Mouse (Mus musculus) heart, embryonic 13.5 days (tissue): ENCODE data around the gene Card19. TPM values are rescaled to one million over a fixed set of nuclear protein-coding genes. Genes with fewer than 3 reads are reported as not detected.

Experiments
- ATAC-seq: fragments of 200-750 bp; cut with Nextera tagmentation; 2 replicates; pipeline ENCODE4 v1.8.0; 2017; ENCODE audit warnings: moderate TSS enrichment; ENCODE audit not compliant: insufficient number of reproducible peaks, low FRiP score, low TSS enrichment; ENCODE audit errors: extremely low read depth
- H3K27ac ChIP-seq: fragments of 300-500 bp; sonication (generic); replicated peaks from 2 replicates; pipeline ENCODE4 v1.5.1; 2015; ENCODE audit warnings: moderate library complexity, mild to moderate bottlenecking, inconsistent platforms
- H3K27me3 ChIP-seq: fragments of 300-500 bp; sonication (generic); replicated peaks from 2 replicates; pipeline ENCODE4 v1.6.1; 2015; ENCODE audit warnings: mild to moderate bottlenecking, inconsistent platforms
- H3K36me3 ChIP-seq: fragments of 300-500 bp; sonication (generic); 2 replicates; pipeline ENCODE4 v1.6.1; 2015; ENCODE audit warnings: mild to moderate bottlenecking, inconsistent platforms
- H3K4me1 ChIP-seq: fragments of 300-500 bp; sonication (generic); 2 replicates; pipeline ENCODE4 v1.6.1; 2015; ENCODE audit warnings: inconsistent platforms
- H3K4me2 ChIP-seq: fragments of 300-500 bp; sonication (generic); 2 replicates; pipeline ENCODE4 v1.6.1; 2015; ENCODE audit warnings: inconsistent platforms, mild to moderate bottlenecking, moderate library complexity
- H3K4me3 ChIP-seq: fragments of 300-500 bp; sonication (generic); 2 replicates; pipeline ENCODE4 v1.5.1; 2015; ENCODE audit warnings: moderate library complexity, mild to moderate bottlenecking, inconsistent platforms
- H3K9ac ChIP-seq: fragments of 300-500 bp; sonication (generic); 2 replicates; pipeline ENCODE4 v1.6.1; 2015; ENCODE audit warnings: inconsistent platforms, mild to moderate bottlenecking, moderate library complexity
- H3K9me3 ChIP-seq: fragments of 300-500 bp; sonication (generic); 2 replicates; pipeline ENCODE4 v1.6.1; 2016; ENCODE audit warnings: inconsistent platforms
- WGBS: fragments of 180-500 bp; shearing (Covaris S2); methylation state at CpG from one replicate; pipeline ENCODE4 v1.1.7; 2015; ENCODE audit warnings: mixed read lengths; 5-methylcytosine and 5-hydroxymethylcytosine counted together
- polyA plus RNA-seq: library from polyadenylated mRNA; unstranded; fragments of >200 nt; fragmentation: Nextera tagmentation; extraction: Ambion mirVana; gene quantifications from 2 replicates; pipeline ENCODE4 v1.2.1, GENCODE M21; 2015

The Card19 gene
- polyA plus RNA-seq, 1 experiment from 2014 or later = 89.0 TPM

GRCm38 (mm10) chr13:49186798-49187287 lies 29.0 kb downstream of the Card19 start:
- Histone ChIP-seq H3K4me1 (peaks cover 68% of the 10 kb centered on the region), H3K27me3 (no peaks in the 10 kb centered on the region), H3K9me3 (no peaks in the 10 kb centered on the region), H3K27ac (peak overlapping the region; percentile 90), H3K4me3 (peak overlapping the region; percentile 88), H3K9ac (peak overlapping the region; percentile 91), H3K36me3 (no peaks in the 10 kb centered on the region), H3K4me2 (peak overlapping the region; percentile 99)
- no peak for ATAC-seq
- 22% methylated on average over 11 of the region's 11 CpGs for WGBS

- WGBS = 33% methylated on average over 5 of the region's 5 CpGs
- no peak overlapping the region for H3K4me2 ChIP-seq
- ATAC-seq = no peak
- H3K4me3 ChIP-seq = no peak overlapping the region
- H3K36me3 ChIP-seq = no peaks in the 10 kb centered on the region
- peak overlapping the region; percentile 36; the same call in 1 of the 2 replicates for H3K27ac ChIP-seq
- H3K4me1 ChIP-seq = peaks cover 54% of the 10 kb centered on the region
- no peaks in the 10 kb centered on the region for H3K9me3 ChIP-seq
- no peaks in the 10 kb centered on the region for H3K27me3 ChIP-seq
- H3K9ac ChIP-seq = no peak overlapping the region
These were observed 32.2 kb downstream of the Card19 start for GRCm38 (mm10) chr13:49183646-49184045.

GRCm38 (mm10) chr13:49183161-49183560 lies 32.7 kb downstream of the Card19 start:
- H3K27me3 ChIP-seq = no peaks in the 10 kb centered on the region
- H3K4me1 ChIP-seq = peaks cover 54% of the 10 kb centered on the region
- H3K9me3 ChIP-seq = no peaks in the 10 kb centered on the region
- WGBS = 23% methylated on average over 5 of the region's 5 CpGs
- H3K36me3 ChIP-seq = no peaks in the 10 kb centered on the region
- peak overlapping the region; percentile 36; the same call in 1 of the 2 replicates for H3K27ac ChIP-seq
- no peak overlapping the region; the same call in 1 of the 2 replicates for H3K9ac ChIP-seq
- ATAC-seq = no peak
- H3K4me3 ChIP-seq = no peak overlapping the region
- H3K4me2 ChIP-seq = no peak overlapping the region

GRCm38 (mm10) chr13:49181411-49181984 lies 34.3 kb downstream of the Card19 start:
- WGBS = 75% methylated on average over 3 of the region's 3 CpGs
- H3K4me1 ChIP-seq = peaks cover 45% of the 10 kb centered on the region
- H3K4me2 ChIP-seq = no peak overlapping the region
- H3K27me3 ChIP-seq = no peaks in the 10 kb centered on the region
- no peak for ATAC-seq
- H3K27ac ChIP-seq = no peak overlapping the region
- H3K36me3 ChIP-seq = no peaks in the 10 kb centered on the region
- no peak overlapping the region for H3K9ac ChIP-seq
- no peak overlapping the region for H3K4me3 ChIP-seq
- no peaks in the 10 kb centered on the region for H3K9me3 ChIP-seq

GRCm38 (mm10) chr13:49180691-49181090 lies 35.1 kb downstream of the Card19 start:
- no peaks in the 10 kb centered on the region for H3K36me3 ChIP-seq
- ATAC-seq = no peak
- no peak overlapping the region for H3K9ac ChIP-seq
- H3K4me2 ChIP-seq = no peak overlapping the region
- no peak overlapping the region for H3K4me3 ChIP-seq
- H3K4me1 ChIP-seq = peaks cover 43% of the 10 kb centered on the region
- WGBS = 61% methylated on average over 1 of the region's 1 CpGs
- H3K27ac ChIP-seq = no peak overlapping the region
- H3K9me3 ChIP-seq = no peaks in the 10 kb centered on the region
- no peaks in the 10 kb centered on the region for H3K27me3 ChIP-seq

GRCm38 (mm10) chr13:49180274-49180673 lies 35.6 kb downstream of the Card19 start:
- H3K4me3 ChIP-seq = no peak overlapping the region
- no peak overlapping the region for H3K27ac ChIP-seq
- H3K27me3 ChIP-seq = no peaks in the 10 kb centered on the region
- no peaks in the 10 kb centered on the region for H3K9me3 ChIP-seq
- no peaks in the 10 kb centered on the region for H3K36me3 ChIP-seq
- peaks cover 43% of the 10 kb centered on the region for H3K4me1 ChIP-seq
- WGBS = 80% methylated on average over 5 of the region's 5 CpGs
- ATAC-seq = no peak
- no peak overlapping the region for H3K9ac ChIP-seq
- no peak overlapping the region for H3K4me2 ChIP-seq

GRCm38 (mm10) chr13:49178839-49179585 lies 36.8 kb downstream of the Card19 start:
- H3K4me2 ChIP-seq = no peak overlapping the region
- 51% methylated on average over 19 of the region's 19 CpGs for WGBS
- peak; percentile 62; the same call in 1 of the 2 replicates for ATAC-seq
- H3K36me3 ChIP-seq = no peaks in the 10 kb centered on the region
- H3K27me3 ChIP-seq = no peaks in the 10 kb centered on the region; the same call in 1 of the 2 replicates
- peaks cover 43% of the 10 kb centered on the region for H3K4me1 ChIP-seq
- peak overlapping the region; percentile 84 for H3K27ac ChIP-seq
- H3K9ac ChIP-seq = peak overlapping the region; percentile 55
- H3K9me3 ChIP-seq = no peaks in the 10 kb centered on the region
- H3K4me3 ChIP-seq = no peak overlapping the region

- no peak overlapping the region for H3K9ac ChIP-seq
- H3K4me1 ChIP-seq = peaks cover 37% of the 10 kb centered on the region
- WGBS = 66% methylated on average over 10 of the region's 10 CpGs
- H3K36me3 ChIP-seq = no peaks in the 10 kb centered on the region
- no peak overlapping the region for H3K27ac ChIP-seq
- no peak overlapping the region for H3K4me3 ChIP-seq
- H3K4me2 ChIP-seq = no peak overlapping the region
- no peaks in the 10 kb centered on the region for H3K9me3 ChIP-seq
- H3K27me3 ChIP-seq = peaks cover 10% of the 10 kb centered on the region; the same call in 1 of the 2 replicates
- ATAC-seq = no peak
These were observed 40.3 kb downstream of the Card19 start for GRCm38 (mm10) chr13:49175509-49175908.

- Histone ChIP-seq H3K27ac (no peak overlapping the region), H3K4me3 (no peak overlapping the region), H3K4me1 (peaks cover 21% of the 10 kb centered on the region), H3K4me2 (peak overlapping the region; percentile 9; the same call in 1 of the 2 replicates), H3K27me3 (peaks cover 10% of the 10 kb centered on the region; the same call in 1 of the 2 replicates), H3K9me3 (no peaks in the 10 kb centered on the region), H3K36me3 (no peaks in the 10 kb centered on the region), H3K9ac (no peak overlapping the region)
- WGBS = 6% methylated on average over 12 of the region's 12 CpGs
- ATAC-seq = no peak
These were observed 42.8 kb downstream of the Card19 start for GRCm38 (mm10) chr13:49172971-49173596.

GRCm38 (mm10) chr13:49172335-49172734 lies 43.5 kb downstream of the Card19 start:
- WGBS = 87% methylated on average over 7 of the region's 7 CpGs
- H3K4me3 ChIP-seq = no peak overlapping the region
- no peaks in the 10 kb centered on the region for H3K9me3 ChIP-seq
- no peak overlapping the region for H3K9ac ChIP-seq
- H3K27ac ChIP-seq = no peak overlapping the region
- no peak for ATAC-seq
- H3K4me2 ChIP-seq = no peak overlapping the region
- H3K4me1 ChIP-seq = peaks cover 21% of the 10 kb centered on the region
- peaks cover 10% of the 10 kb centered on the region; the same call in 1 of the 2 replicates for H3K27me3 ChIP-seq
- H3K36me3 ChIP-seq = no peaks in the 10 kb centered on the region

GRCm38 (mm10) chr13:49171729-49172128 lies 44.1 kb downstream of the Card19 start:
- Histone ChIP-seq H3K4me1 (peaks cover 21% of the 10 kb centered on the region), H3K27me3 (peaks cover 10% of the 10 kb centered on the region; the same call in 1 of the 2 replicates), H3K9ac (no peak overlapping the region), H3K4me2 (no peak overlapping the region), H3K4me3 (no peak overlapping the region), H3K36me3 (no peaks in the 10 kb centered on the region), H3K27ac (no peak overlapping the region), H3K9me3 (no peaks in the 10 kb centered on the region)
- WGBS = 40% methylated on average over 1 of the region's 1 CpGs
- no peak for ATAC-seq
